Mouse (Mus musculus) c-Kit-positive CD71-positive TER-119-negative erythroid progenitor cells, embryonic 14.5 days (primary cell): ENCODE results near the gene Zfp709.
A peak's percentile ranks its signal among the peaks of the same experiment; 100 is the strongest.
"Not testable (repeated sequence)": the region's sequence is repeated elsewhere in the genome, so short reads cannot be mapped to it uniquely, and the experiment has no call there.

Source experiments
- DNase-seq: peaks from one replicate; pipeline ENCODE4 v3.0.0-alpha.2; 2013; ENCODE audit warnings: low read depth

Gene Zfp709

GRCm38 (mm10) chr8:71881618-71882274, at the start of gene Zfp709:
Gene Zfp709 (plus strand): TSS chr8:71882019.
- peak; percentile 43 for DNase-seq

- not testable (repeated sequence) for DNase-seq
Observed at GRCm38 (mm10) chr8:71838207-71838606, 43.6 kb upstream of the Zfp709 start.

DNA sequence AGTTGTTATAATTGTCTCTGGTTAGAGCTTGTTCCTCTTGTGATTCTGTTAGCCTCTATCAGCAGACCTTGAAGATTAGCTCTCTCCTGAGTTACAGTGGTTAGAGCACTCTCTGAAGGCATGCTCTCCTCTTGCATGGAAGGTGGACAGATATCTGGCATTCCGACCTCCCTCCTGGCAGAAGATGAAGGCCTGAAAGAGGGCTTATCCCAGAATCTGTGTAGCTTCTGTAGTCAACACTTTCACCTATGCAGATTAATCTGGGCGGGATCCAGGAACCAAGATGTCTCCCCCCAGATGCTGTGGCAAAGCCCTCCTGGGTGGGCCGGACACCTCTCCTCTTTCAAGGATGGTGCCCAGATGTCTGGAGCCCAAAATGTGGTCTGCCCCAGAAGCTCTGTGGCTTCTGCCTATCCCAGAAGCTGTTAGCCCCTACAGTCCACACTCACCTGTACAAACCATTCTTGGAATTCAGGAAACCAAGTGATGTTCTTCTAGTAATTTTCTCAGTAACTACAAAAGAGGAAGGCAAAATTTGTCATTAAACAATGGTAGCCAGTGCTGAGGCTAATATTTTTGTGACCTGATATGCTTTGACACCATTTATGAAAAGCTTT, 40.5 kb upstream of the Zfp709 start:
- DNase-seq = not testable (repeated sequence)

DNA sequence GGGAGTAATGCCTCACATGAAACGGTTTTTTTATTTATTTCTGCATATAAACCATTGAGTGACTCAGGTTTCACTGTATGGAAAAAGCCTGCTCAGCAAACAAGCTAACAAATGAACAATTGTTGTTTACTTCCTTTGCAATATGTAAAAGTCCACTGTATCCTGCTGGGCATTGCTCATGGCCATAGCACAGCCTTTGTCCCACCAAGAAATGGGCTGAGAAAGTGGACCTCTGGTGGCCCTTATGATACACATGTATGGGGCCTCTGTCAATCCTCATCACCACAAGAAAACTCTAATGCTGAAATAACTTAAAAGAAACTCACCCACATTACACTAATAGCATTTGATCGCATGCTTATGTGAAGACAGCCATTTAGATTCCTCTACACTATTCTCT, 39.3 kb upstream of the Zfp709 start:
- not testable (repeated sequence) for DNase-seq

DNA sequence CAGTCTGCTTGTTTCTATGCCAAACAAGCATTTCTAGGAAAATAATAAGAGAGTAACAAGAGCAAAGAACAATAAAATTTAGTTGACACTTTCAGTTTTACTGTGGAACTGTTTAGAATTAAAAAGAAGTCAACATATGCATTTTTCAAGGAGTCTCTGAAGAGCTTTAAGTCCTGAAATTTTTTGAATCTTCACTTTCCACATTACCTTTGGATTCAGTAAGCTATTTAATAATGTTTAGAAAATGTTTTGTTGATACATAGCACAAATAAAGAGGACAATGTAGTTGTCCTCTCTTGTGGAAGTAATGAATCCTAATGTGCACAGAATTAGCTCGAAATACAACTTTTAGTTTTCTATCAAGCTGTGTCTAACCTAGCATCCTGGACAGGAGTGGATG, 37.4 kb upstream of the Zfp709 start:
- not testable (repeated sequence) for DNase-seq

DNA sequence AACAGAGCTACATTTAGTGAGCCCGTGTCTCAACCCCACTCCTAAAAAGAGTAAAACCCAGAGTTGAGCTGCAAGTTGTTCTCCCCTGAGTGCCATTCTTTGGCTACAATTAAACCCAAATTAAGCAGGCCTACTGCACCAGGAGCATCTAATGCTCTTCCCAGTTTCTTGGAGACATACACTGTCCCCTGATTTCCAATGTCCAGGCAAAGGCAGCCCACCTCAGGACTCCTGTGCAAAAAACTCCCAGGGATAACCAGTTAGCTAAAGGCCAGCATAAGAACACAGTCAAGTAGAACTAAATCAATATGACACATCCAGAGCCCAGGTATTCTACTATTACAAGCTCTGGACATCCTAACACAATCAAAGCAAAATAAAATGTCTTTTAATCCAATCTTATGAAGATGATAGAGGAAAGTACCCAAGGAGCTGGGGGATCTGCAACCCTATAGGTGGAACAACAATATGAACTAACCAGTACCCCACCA, 35.8 kb upstream of the Zfp709 start:
- DNase-seq = not testable (repeated sequence)

DNA sequence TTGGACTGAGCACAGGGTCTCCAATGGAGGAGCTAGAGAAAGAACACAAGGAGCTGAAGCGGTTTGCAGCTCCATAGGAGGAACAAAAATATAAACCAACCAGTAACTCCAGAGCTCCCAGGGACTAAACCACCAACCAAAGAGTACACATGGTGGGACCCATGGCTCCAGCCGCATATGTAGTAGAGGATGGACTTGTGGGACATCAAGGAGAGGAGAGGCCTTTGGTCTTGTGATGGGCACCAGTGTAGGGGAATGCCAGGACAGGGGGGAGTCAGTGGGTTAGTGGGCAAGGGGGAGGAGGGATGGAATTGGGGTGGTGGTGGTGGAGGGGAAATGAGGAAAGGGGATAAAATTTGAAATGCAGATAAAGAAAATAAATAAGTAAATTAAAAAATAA, 35.1 kb upstream of the Zfp709 start:
- DNase-seq = not testable (repeated sequence)

GRCm38 (mm10) chr8:71851014-71851413, 30.8 kb upstream of the Zfp709 start:
- DNase-seq = not testable (repeated sequence)

- not testable (repeated sequence) for DNase-seq
Observed at GRCm38 (mm10) chr8:71853360-71853759, 28.5 kb upstream of the Zfp709 start.

- DNase-seq = not testable (repeated sequence)
Observed at GRCm38 (mm10) chr8:71856630-71857328, 25.0 kb upstream of the Zfp709 start.

DNA sequence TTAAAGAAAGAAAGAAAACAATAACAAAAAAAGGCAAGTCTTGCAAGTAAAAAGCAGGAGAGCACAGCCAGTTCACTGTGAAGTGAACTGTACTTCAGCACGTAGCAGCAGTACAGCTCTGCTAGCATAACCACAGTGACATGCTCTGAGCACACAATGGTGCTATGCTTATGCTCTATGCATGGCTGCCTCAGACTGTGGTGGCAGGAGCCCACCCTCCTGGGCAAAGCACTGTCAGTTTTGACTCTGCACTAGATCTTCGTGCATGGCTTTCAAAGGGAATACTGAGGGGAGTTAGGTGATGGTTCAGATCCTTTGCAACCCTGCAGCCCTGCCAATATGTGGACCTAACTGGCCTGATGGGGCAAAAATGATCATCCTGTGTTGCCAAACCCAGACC, 24.5 kb upstream of the Zfp709 start:
- DNase-seq = not testable (repeated sequence)

- not testable (repeated sequence) for DNase-seq
Observed at GRCm38 (mm10) chr8:71861551-71861950, 20.3 kb upstream of the Zfp709 start.

GRCm38 (mm10) chr8:71862038-71862437, 19.8 kb upstream of the Zfp709 start:
- DNase-seq = not testable (repeated sequence)

GRCm38 (mm10) chr8:71900666-71901065, 18.8 kb downstream of the Zfp709 start:
- not testable (repeated sequence) for DNase-seq

GRCm38 (mm10) chr8:71903084-71903483, 21.3 kb downstream of the Zfp709 start:
- not testable (repeated sequence) for DNase-seq

- no peak for DNase-seq
Observed at GRCm38 (mm10) chr8:71906809-71907208, 25.0 kb downstream of the Zfp709 start.

DNA sequence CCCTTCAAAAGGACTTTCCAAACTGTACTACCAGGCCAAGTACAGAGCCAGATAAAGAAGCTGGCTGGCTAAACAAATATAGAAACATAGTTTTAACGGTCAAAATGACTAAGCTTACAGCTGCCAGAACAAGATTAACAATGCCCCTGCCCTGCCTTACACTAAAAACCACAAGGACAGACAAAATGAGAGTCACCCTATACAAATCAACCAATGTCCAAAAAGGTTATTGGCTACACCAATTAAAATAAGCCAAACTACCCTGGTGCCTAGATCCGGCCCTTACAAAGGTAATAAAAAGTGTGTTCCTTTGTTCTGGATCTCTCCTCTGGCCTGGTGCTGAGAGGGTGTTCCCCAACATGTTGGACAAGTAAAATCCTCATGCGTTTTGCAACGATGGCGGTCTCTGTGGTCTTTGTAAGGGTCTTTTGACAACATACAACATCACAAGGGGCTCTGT, 26.0 kb downstream of the Zfp709 start:
- DNase-seq = no peak

DNA sequence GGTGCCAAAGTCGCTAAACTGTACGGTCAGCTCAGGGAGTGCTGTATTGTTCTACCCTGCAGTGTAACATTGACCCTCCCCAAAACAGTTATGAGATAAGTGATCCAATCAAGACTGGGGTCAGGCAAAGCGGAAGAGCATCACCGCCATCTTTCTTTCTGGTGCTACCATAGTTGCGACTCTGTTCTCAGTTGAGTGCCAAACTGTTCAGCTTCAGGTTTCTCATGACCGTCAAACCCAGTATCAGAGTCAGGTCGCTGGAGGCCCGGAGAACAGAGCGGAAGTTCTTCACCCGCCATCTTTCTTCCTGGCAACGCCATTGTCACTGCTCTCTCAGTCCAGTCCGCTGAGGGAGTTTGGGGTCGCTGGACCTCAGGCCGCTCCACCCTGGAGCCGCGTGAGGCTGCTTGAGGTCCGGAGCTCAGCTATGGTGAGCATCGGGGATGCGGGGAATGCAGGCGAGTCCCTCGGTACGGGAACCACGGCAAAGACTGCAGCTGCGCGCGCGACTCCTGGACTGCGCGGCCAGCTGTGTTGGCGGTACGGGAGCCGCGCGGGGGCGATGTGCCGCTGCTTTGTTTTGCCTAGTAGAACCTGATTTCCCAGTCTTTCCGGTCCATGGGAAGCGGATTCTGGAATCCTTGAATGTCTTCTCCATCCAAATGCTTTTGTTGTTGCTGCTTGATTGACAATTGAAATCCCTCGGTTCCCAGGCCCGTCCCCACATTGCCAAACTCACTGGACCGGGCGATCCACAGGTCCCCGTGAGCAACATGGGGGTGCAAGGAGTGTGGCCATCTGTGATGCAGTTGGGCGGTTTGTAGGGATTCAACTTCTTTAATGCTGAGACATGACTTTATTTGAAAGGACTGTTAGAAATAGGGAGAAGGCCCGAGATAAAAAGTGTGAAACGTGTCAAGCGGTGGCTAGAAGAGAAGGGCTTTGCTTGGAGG, 26.8 kb downstream of the Zfp709 start, which contains the start of the genes Zfp882 and Zfp617:
TSS of gene Zfp882 (plus strand) at position 300 of the 953 bp plus-strand sequence.
TSS of gene Zfp617 (plus strand) at position 327 of the 953 bp plus-strand sequence.
- peak; percentile 63 for DNase-seq

GRCm38 (mm10) chr8:71912286-71912685, 30.5 kb downstream of the Zfp709 start:
- no peak for DNase-seq

DNA sequence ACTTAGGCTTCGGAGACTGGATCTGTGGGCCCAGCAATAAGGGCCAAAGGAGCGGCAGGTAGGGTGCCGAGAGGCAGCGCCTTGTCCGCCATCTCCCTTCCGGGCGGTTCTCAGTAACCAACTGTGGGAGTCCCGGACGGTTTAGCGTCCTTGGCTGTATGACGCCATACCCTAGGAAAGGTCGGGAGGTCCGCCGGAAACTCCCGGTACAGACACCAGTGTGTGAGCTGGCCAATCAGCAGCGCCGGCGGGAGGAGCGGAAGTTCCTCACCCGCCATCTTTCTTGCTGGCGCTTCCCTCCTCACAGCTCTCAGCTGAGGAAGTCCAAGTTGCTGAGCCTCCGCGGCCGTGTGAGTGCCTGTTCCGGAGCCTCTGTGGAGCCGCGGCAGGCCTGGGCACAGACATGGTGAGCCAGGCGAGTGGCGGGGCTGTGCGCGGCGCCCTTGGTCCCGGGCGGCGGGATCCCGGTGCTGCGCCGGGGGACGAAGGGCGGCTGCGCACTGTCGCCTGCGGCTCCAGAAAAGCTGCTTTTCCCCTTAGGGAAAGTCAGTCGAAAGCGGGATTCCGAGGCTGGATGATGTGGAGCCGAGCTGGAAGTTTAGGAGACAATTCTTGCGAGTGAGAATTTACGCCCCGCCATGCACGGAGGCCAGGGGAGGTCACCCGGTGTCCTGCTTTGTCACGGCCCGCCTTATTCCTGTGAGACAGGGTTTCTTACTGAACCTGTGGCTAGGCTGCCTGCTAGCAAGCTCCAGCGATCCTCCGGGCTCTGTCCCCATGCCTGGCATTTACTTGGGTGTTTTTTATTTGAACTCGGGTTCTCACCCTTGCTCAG, 41.0 kb downstream of the Zfp709 start:
- DNase-seq = peak; percentile 88
